Mouse (Mus musculus) inflammation-experienced regulatory T-cells, adult 6 months (primary cell): ENCODE results near the gene Hoxd8. TPM values are rescaled to one million over a fixed set of nuclear protein-coding genes. Genes with fewer than 3 reads are reported as not detected.

Experiments
- ATAC-seq: one replicate; pipeline ENCODE4 v1.8.0; 2017
- polyA plus RNA-seq, 3 experiments: library from polyadenylated mRNA; unstranded; fragments of 100-300 nt; shearing (Covaris generic); gene quantifications; one replicate each; pipeline ENCODE4 v1.2.1; 2017

Hoxd8 gene
- polyA plus RNA-seq: not detected

- no peak for ATAC-seq
Measured at GRCm38 (mm10) chr2:74704393-74704998, at the start of gene Hoxd8. TSS of gene Hoxd8 (plus strand) at chr2:74704615.

GRCm38 (mm10) chr2:74654743-74655419 lies 49.5 kb upstream of the Hoxd8 start:
- no peak for ATAC-seq

GRCm38 (mm10) chr2:74655420-74655781 lies 49.0 kb upstream of the Hoxd8 start:
- no peak for ATAC-seq

- peak; percentile 58 for ATAC-seq
Measured at GRCm38 (mm10) chr2:74655821-74656631, 48.4 kb upstream of the Hoxd8 start.

DNA sequence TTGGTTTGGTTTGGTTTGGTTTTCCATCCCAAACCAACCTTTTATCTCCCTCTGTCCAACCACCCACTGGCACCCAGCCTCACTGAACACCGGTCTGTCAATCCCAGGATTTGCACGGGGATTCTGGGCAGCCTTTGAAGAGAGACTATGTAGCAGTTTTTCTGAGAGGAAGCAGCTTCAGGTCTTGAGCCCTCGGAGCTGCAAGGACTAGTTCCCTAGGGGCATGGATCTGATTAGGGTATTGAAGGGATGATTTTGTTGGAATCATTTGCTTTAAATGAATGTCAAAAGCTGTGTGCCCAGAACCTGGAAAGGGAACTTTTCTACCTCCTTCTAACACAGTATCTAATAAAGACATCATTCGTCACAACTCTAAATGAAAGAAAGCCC lies 47.8 kb upstream of the Hoxd8 start:
- no peak for ATAC-seq

GRCm38 (mm10) chr2:74657251-74658023 lies 47.0 kb upstream of the Hoxd8 start:
- peak; percentile 46 for ATAC-seq

DNA sequence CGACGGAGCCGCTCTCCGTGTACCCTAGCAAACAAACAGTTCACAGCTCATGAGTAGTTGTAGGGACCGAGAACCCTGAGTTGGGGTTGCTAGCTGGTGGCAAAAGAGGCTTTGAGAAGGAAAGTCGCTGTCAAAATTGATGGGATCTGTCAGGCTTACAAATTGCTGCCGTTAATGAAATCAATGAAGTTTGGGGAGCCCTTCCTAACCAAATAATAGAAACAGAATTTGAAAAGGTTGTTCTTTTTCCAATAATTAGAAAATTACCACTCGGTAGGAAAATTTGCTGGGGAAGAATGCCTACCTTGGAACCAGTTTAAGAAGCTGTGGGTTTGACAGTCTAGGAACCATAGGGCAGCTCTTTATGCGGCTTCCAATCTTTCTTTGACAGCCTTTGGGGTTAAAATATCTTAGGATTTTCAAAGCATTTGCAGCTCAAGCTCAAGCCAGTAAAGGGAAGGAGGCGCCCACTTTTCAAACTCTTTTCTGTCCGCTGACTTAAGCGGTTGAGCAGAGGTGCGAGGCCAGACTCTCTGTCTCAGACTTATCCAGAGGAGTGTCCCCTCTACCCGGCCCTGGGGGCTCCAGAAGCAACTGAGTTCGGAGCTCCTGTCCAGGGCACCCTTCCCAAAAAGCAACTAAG lies 46.3 kb upstream of the Hoxd8 start:
- ATAC-seq: no peak

DNA sequence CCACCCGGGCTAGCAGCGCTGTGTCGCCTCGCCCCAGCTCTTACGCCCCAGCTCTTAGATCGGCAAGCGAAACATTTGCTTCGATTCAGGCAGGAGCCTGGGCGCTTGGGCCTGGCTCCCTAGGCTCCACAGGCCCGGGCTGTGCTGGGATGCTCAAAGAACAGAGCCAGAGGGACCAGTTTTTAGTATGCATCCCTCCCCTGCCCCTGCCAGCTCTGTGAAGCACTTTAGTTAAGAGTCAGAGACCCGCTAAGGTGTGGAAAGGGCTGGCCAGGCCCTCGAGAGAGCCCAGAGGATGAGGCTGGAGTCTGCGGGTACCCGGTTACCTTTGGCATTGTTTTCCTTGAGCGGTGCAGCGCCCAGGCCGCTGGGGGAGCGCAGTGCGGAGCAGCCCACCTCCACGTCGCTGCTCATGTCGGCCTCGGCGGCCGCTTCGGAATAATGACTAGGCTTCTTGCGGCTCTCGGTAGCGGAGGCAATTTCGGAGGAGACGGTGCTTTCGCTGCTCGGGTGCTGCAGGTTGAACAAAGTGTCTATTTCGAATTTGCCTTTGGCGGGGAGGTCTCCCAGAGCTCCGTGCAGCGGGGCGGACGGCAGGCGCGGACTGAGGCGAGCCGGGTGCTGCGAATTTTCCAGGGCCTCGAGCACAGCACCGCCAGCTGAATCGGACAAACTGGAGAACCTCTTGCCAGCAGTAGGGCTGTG lies 45.6 kb upstream of the Hoxd8 start:
- no peak for ATAC-seq

DNA sequence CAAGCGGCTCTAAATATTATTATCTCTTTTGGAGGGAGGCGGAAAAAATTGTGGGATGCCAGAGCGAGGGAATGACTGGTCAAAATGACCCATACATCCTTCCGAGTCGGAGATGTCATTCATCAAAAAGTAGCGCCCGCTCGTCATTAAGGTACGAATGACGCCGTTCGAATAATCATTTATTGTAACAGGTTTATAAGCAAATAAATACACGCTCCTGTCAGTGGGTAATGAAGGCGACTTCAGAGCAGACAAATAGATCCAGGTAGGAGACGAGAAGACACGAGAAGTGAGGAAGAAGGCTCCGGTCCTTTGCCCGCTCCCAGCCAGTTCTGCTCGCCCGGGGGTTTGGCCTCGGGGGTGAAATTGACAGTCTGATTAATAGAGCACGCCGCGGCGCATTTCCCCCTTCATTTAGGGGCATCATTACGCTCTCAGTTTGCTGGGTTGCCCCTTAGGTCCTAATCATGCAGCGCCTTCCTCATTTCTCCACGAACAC lies 44.9 kb upstream of the Hoxd8 start, which contains the start of gene Evx2:
Gene Evx2, minus strand, starts transcription at position 51 of the 499 bp plus-strand sequence.
- no peak for ATAC-seq

DNA sequence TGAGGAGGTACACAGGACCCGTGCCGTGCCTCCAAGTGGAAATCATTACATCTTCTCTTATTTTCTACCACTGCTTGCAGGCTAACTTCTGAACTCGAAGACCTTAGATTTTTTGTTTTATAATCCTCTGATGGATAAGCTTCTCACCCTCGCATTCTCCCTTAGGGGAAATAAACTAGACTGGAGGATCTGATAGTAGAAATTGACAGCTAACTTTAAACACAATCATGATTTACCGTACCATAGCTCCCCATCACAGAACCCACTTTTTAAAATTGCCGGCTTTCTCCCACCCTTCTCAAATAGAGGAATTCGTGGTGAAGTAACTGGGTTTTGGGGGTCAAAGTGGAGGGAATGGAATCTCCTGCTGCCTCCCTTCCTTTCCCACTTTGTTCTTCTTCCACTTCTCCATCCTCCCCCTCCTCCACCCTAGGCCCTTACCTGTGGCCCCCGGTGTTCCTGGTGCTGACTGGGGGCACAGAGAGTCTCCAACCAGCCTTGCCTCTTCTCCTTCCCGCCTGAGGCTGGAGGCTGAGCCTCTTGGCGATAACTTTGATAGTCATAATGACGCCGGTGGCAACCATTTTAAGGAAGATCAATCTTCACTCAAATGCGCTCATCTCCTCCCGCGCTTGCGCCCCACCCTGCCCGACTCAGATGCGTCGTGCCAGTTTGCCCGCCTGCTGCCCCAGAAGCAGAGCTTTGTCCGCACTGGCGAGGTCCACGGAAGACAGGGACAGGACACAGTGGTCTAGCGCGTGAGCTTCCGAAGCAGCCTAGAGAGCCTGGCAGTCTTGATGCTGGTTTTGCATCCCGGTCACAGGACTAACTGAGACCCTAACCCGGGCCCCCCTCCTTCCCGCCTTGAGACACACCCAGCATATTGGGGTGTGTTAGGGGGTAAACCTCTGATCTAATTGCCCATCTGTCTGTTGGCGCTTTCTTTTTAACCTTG lies 43.7 kb upstream of the Hoxd8 start:
- no peak for ATAC-seq

GRCm38 (mm10) chr2:74661685-74662084 lies 42.7 kb upstream of the Hoxd8 start:
- ATAC-seq: no peak

GRCm38 (mm10) chr2:74663291-74663925 lies 41.0 kb upstream of the Hoxd8 start:
- peak; percentile 39 for ATAC-seq

DNA sequence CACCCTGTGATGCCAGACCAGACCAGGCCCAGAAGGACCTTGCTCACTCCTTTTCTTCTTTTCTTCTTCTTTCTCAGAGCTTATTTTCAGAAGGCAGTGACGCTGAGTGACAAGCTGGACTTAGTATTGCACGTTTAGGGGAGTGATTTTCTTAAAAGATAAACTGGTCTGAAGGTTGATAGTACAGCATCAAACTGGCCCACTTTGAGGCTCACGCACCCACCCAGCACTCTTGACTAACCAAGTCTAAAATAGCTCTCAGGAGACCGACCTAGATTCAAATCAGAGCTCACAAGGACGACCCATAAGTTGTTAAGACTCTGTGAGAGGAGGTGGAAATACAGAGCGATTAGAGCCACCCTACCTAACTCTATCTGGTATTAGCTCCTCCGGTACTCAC lies 38.0 kb upstream of the Hoxd8 start:
- ATAC-seq: no peak

DNA sequence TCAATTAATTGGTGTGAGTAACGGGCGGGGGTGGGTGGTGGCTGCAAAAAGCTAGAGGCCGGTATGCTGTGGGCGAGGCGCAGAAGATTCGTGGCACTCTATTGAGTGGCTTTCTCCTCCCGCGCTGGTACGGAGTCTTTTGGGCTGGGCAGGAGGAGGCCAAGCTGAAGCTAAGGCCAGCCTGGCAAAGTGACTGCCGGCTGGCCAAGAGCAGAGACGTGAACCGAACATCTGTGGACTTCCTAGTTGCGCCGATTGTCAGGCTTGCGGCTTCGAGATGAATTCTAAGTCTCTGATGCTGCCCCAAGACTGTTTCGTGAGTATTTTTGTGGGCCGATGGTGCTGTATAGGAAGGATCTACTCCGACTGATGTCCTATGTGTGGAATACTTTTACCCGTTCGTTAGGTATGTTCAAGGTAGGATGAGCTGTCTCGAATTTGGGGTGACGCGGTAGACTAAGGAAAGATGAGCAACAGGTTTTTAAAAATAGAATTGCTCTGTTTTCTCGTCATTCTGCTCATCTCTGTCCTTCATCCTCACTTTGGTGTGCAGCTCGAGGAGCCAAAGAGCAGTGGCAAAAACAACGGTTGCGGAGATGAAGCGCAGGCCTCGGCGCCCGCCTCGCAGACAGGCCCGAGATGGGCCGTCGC lies 37.1 kb upstream of the Hoxd8 start:
- ATAC-seq: no peak

- ATAC-seq: no peak
Measured at GRCm38 (mm10) chr2:74667842-74668357, 36.5 kb upstream of the Hoxd8 start, which contains the start of gene Hoxd13. TSS of gene Hoxd13 (plus strand) at chr2:74668310.

- no peak for ATAC-seq
Measured at GRCm38 (mm10) chr2:74668370-74669229, 35.8 kb upstream of the Hoxd8 start.

DNA sequence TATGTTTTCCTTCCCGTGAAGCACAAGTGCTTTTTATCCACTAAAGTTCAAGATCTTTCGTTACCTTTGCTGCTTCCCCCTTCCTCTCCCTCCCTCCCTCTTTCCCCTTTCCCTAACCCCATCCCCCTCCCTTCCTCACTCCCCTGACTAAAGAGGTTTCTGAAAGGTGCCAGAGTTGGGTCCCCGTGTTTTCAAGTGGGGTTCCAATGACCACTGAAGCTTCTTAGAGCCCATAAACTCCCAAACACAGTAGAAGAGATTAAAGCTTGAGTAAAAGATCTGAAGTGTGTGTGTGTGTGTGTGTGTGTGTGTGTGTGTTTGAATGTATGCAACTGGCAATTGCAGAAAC lies 35.2 kb upstream of the Hoxd8 start:
- no peak for ATAC-seq

- ATAC-seq: no peak
Measured at GRCm38 (mm10) chr2:74669650-74670235, 34.7 kb upstream of the Hoxd8 start.
